Mouse (Mus musculus): Measurements from ENCODE around the gene Zfp114.
A peak's percentile ranks its signal among the peaks of the same experiment; 100 is the strongest.

Gene Zfp114

DNA sequence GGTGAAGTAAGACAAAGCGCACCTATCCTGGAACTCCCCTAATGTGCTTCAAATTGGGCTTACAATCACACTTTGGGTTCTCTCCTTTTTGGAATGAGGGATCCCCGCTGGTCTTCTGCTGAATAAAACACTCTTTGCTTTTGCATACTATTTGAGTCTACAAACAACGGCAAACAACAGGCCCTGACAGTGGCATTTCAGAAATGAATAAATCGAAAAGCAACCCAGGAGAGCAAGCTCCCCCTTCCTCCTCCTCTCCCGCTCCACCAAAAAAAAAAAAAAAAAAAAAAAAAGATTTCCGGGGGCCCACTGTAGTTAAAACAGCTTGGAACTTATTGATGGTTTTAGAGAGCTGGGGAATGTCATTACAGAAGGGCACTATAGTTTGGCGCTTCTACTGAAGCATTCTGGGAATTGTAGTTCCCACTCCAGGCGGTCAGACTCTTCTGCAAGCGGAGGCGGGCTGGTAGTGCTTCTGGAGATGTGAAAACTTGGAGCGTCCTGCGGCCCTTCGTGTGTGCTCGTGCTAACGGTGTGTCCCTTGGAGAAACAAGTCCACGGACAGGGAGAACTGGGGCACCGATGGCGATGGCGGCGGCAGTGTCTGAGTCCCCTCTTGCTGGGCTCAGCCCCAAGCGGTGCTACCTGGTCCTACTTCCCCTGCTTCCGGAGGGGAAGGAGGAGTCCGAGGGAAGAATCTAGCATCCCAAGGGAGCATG lies at the start of gene Zfp114:
Gene Zfp114 (plus strand): TSS at position 443 of the 719 bp plus-strand sequence.
- peak; percentile 79 to 82 for DNase-seq (ENCODE audit: low spot score in 2 of 2)

DNA sequence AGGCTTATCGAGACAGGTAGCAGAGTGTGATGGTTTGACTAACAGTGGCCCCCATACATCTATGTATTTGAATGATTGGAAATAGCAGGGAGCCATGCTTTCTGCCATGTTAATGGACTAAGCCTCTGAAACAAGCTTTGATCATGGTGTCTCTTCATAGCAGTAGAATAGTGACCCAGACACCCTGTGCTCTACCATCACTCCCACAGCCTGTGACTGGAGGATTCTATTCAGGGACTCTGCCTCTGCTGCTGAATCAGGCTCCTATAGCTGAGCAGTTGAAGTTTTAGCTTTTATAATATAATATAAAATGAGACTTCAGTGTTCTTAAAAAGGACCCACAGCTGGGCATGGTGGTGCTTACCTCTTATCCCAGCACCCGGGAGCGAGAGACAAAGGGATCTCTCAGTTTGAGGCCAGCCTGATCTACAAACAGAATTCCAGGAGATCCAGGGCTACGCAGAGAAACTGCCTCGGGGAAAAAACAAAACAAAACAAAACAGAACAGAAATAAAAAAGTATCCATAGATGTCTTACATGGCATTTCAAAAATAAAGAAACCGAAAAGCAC lies 41.4 kb upstream of the Zfp114 start:
- peak in 1 of 2 experiments; percentile 11 for DNase-seq (ENCODE audit: low spot score in 2 of 2)

DNA sequence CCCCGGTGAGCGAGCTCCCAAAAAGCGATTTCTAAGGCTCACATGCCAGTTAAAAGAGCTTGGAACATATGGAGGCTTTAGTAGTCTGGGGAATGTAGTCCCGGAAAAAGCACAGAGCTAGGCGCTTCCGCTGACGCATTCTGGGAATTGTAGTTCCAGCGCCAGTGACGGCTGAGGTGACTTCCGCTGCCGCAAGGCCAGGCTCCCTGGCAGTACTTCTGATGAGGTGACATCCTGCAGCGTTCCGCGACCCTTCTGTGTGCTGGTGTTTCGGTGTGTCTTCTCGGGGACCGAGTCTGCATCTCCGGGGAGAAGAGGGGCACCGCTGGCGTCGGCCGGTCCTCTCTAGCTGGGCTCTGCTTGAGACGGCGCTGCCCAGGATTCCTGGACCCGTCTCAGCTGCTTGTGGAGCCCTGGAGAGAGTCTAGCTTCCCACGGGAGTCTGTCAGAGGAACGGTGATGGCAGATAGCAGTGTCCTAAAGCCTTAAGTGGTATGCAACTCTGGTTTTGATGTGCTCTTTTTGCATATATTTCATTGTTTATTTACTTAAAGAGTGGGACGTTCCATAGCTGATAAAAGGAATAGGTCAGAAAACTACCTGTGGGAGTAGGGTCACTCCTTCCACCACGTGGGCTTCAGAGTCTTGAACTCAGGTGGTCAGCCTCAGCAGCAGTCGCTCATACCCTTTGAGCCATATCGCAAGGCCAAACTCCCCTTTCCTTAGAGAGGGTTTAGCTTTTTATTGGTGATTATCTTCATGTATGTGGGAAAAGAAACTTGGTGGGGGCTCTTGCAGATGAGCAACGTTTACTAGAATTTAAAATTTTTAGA lies 40.6 kb upstream of the Zfp114 start, which contains the start of gene Zfp235:
Gene Zfp235 (plus strand): TSS at position 174 of the 833 bp plus-strand sequence.
- peak; percentile 91 to 95 for DNase-seq (ENCODE audit: low spot score in 2 of 2)

DNA sequence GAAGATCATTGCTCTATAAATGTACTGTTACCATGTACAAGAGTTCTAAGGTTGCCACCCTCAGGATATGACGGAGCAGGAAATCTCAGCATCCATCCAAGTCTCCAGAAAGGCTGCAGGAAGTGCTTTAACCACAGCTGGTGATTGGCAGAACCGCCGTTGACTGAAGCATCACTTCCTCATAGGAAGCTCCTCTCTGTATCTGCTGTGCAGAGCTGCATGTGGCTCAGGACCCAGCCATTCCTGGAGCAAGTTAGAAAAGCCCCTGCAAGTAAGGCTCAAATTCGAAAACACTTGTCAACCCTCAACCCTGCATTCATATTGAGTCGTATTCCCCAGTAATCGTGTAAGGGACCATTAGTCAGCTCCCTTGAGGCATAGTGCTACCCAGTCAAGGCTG lies 32.3 kb upstream of the Zfp114 start:
- DNase-seq (ENCODE audit: low spot score in 2 of 2): no peak

GRCm38 (mm10) chr7:24153272-24153671 lies 21.6 kb upstream of the Zfp114 start:
- no peak for DNase-seq (ENCODE audit: low spot score in 2 of 2)

DNA sequence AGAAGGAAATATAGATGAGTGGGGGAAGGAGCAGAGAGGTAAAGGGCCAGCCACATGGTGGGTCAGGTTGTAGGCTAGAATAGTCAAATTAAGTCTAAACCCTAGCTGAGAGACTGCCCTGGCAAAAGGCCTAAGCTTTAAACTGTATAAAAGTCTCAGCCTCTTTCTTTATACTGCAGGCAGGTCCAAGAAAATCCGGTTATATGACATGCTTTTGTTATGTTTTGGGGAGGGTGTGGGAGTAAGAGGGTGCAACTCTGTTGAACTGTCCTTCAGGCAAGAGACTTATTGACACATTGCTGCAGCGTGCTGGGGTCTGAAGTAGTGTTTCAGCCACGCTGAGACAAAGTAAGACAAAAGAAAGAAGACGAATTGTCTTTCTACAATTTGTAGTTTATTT lies 2.7 kb upstream of the Zfp114 start:
- DNase-seq (ENCODE audit: low spot score in 2 of 2): no peak

GRCm38 (mm10) chr7:24175337-24175711 lies 464 bp downstream of the Zfp114 start:
- no peak for DNase-seq (ENCODE audit: low spot score in 2 of 2)

DNA sequence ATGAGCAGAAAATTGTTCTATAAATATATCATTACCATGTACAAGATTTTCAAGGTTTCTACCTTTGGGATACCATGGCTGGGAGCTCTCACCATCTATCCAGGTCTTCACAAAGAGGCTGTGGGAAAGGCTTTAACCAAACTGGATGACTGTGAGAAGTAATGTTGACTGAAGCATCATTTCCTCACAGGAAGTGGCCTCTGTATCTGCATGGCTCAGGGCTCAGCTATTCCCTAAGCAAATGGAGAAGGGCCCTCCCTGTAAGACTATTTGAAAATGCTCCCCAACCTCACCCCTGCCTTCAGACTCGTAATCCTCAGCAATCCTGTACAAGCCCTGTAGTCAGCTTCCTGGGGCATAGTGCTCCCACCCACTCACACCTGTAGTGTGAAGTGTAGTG lies 12.8 kb downstream of the Zfp114 start:
- no peak for DNase-seq (ENCODE audit: low spot score in 2 of 2)

DNA sequence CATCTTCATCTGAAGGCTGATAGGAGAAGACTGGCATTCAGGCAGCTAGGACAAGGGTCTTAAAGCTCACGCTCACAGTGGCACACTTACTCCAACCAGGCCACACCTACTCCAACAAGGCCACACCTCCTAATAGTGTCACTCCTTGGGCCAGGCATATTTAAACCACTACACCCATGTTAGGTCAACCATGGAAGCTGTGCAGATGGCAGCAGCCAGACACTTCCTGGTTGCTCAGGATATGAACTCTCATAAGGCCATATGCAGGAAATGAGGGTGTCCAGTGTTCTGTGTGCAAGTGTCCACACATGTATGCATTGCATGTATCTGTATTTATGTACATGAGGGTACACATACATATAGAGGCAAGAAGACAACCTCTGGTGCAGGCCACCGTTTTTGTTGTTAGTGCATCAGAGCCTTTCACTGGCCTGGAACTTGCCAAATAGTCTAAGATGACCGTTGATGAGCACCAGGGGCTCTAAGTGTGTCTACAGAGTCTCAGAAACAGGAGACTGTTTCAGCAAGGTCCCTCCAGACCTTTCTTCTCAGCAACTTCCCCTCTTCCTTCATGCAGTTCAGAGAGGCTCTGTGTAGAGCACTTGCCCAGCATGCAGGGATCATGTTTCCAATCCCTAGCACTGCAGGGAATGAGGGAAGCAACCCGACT lies 14.2 kb downstream of the Zfp114 start:
- DNase-seq (ENCODE audit: low spot score in 2 of 2): no peak

GRCm38 (mm10) chr7:24189571-24189944 lies 14.7 kb downstream of the Zfp114 start:
- no peak for DNase-seq (ENCODE audit: low spot score in 2 of 2)

DNA sequence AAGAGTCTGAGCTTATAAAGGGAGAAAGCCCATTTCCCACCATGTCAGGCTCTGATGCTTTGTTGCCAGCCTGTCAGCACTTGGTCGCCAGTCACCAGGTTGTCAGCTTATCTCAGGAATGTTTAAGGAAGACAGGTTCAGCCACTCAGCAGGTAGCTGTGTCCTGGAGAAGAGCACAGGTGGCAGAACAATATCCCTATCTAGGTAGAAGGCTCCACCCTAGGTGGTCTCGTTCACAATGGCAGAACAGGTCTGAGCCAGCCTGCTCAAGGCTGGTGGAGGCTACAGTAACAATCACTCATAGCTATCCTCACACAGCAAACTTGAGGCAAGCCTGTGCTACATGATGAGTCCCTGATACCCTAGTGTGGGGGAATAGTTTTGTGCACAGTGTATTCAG lies 16.5 kb downstream of the Zfp114 start:
- no peak for DNase-seq (ENCODE audit: low spot score in 2 of 2)

GRCm38 (mm10) chr7:24193157-24193556 lies 18.3 kb downstream of the Zfp114 start:
- no peak for DNase-seq (ENCODE audit: low spot score in 2 of 2)

DNA sequence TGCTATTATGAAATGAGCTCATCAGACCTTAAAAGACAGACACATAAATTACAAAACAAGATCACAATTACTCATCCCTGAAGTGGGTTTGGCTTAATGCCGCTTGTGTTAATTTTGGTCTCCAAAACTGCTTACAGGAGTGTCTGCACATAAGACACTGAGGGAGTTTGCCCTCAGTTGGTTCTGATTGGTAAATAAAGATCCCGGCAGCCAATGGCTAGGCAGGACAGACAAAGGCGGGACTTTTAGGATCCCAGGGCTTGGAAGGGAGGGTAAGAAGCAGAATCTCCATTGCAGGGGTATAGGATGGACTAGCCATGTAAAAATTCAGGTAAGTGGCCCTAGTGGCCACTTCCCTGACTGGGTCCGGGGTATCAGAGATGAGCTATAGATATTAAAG lies 22.1 kb downstream of the Zfp114 start:
- no peak for DNase-seq (ENCODE audit: low spot score in 2 of 2)

- DNase-seq (ENCODE audit: low spot score in 2 of 2): peak; percentile 76 to 82
Measured at GRCm38 (mm10) chr7:24207488-24208261, 32.8 kb downstream of the Zfp114 start.

DNA sequence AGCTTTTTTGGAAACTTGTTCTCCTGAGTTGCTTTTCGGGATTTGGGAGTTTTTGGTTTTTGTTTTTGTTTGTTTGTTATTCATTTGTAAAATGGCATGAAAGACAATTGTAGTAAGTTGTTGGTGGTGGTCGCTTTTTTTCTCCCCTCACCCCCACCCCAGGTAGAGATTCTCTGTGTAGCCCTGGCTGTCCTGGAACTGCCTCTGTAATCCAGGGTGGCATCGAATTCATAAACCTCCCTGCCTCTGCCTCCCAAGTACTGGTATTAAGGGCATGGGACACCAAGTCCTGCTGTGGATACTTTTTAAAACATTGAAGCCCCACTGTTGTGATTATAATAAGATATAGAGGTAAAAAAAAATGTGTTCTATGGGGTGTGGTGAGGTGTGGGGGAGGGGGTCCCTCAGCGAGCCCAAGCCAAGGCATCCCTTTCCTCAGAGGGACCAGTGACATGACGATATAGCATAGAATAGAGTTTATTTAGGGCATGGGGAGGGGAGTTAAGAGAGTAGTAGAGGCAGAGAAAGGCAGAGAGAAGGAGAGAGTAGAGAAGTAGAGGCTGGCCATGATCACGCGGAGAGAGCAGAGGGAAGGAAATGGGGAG lies 33.5 kb downstream of the Zfp114 start:
- no peak for DNase-seq (ENCODE audit: low spot score in 2 of 2)

DNA sequence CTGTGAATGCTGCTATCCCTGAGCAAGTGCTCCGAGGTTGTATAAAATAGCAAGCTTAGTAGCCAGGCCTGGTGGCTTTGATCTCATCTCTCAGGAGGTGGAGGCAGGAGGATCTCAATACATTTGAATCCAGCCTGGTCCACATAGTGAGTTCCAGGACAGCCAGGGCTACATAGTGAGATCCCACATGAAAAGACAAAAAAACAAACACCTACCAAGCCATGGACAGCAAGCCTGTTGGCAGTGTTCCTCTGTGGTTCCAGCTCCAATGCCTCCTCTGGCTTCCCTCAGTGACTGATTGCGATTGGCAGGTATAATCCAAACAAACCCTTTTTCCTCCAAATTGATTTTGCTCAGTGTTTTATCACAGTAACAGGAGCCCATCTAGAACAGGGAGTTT lies 35.4 kb downstream of the Zfp114 start:
- DNase-seq (ENCODE audit: low spot score in 2 of 2): no peak

DNA sequence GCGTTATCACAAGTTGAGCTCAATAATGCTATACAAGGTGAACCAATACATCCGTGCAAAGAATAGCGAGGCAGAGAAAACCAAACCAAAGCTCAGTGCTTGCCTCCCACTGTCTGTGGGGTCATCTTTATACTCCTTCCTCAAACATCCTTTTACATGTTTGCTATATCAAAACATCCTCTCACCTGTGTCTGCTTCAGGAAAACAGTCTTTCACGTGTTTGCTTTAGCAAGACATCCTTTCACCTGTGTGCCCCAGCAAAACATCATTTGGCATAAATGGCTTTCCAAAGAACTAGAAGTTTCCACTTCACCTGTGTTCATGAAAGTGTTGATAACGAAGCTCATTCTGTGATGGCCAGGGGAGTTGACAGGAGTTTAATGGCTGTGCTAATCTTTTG lies 36.5 kb downstream of the Zfp114 start, which contains the start of gene Zfp111:
Gene Zfp111 (minus strand): TSS at position 101 of the 400 bp plus-strand sequence.
- no peak for DNase-seq (ENCODE audit: low spot score in 2 of 2)
